Mouse (Mus musculus) C2C12 (cell line): Measurements from ENCODE around the gene Agxt2. TPM values are rescaled to one million over a fixed set of nuclear protein-coding genes. Genes with fewer than 3 reads are reported as not detected.

Source experiments
- H3K27me3 ChIP-seq: one replicate; pipeline ENCODE4 v1.6.1; 2011; ENCODE audit not compliant: control insufficient read depth, insufficient read depth, insufficient read length
- H3K36me3 ChIP-seq: one replicate; pipeline ENCODE4 v1.6.1; 2011; ENCODE audit not compliant: control insufficient read depth, insufficient read depth
- H3K4me3 ChIP-seq: one replicate; pipeline ENCODE4 v1.5.1; 2011; ENCODE audit warnings: mild to moderate bottlenecking, control low read depth; ENCODE audit not compliant: poor library complexity, insufficient read depth, severe bottlenecking
- H3K79me2 ChIP-seq: one replicate; pipeline ENCODE4 v1.6.1; 2011; ENCODE audit not compliant: control insufficient read depth, insufficient read depth
- H3K79me3 ChIP-seq: one replicate; pipeline ENCODE4 v1.6.1; 2011; ENCODE audit warnings: low read depth, control low read depth
- H3ac ChIP-seq: one replicate; pipeline ENCODE3; 2011; ENCODE audit warnings: low read depth; ENCODE audit not compliant: control insufficient read depth, insufficient read length
- CEBPB ChIP-seq: IDR thresholded peaks from one replicate; pipeline ENCODE4 v1.6.1; 2011; ENCODE audit warnings: low read depth, mild to moderate bottlenecking, control low read depth, moderate library complexity
- CTCF ChIP-seq: IDR thresholded peaks from one replicate; pipeline ENCODE4 v1.5.1; 2011; ENCODE audit not compliant: control insufficient read depth, insufficient read depth, insufficient read length
- FOSL1 ChIP-seq: IDR thresholded peaks from one replicate; pipeline ENCODE4 v1.8.0; 2011; ENCODE audit warnings: mild to moderate bottlenecking, low read length; ENCODE audit not compliant: poor library complexity, insufficient read depth, severe bottlenecking
- MAX ChIP-seq: IDR thresholded peaks from one replicate; pipeline ENCODE4 v1.6.1; 2011; ENCODE audit warnings: mild to moderate bottlenecking, control low read depth
- MYOD1 ChIP-seq: IDR thresholded peaks from one replicate; pipeline ENCODE4 v1.6.1; 2011; ENCODE audit warnings: low read depth; ENCODE audit not compliant: control insufficient read depth, insufficient read length
- MYOG ChIP-seq: IDR thresholded peaks from one replicate; pipeline ENCODE4 v1.6.1; 2011; ENCODE audit not compliant: control insufficient read depth, insufficient read length; ENCODE audit errors: extremely low read depth
- USF1 ChIP-seq: IDR thresholded peaks from one replicate; pipeline ENCODE4 v1.6.1; 2011; ENCODE audit warnings: low read depth, mild to moderate bottlenecking, control low read depth, moderate library complexity
- polyA plus RNA-seq: library from polyadenylated mRNA; unstranded; fragments of >200 nt; fragmentation: generic; extraction: Trizol; gene quantifications from one replicate; pipeline ENCODE4 v1.2.1, GENCODE M21; 2012; ENCODE audit warnings: missing spikeins

Agxt2 gene
- polyA plus RNA-seq, 1 experiment: not detected

GRCm38 (mm10) chr15:10413656-10414055 is 55.3 kb downstream of the Agxt2 start:
- H3K4me3 ChIP-seq: no peak overlapping the region
- TF ChIP-seq CEBPB (no peak), MAX (no peak), CTCF (no peak), FOSL1 (no peak), MYOD1 (no peak), USF1 (no peak), MYOG (no peak)
- no peaks in the 10 kb centered on the region for H3K27me3 ChIP-seq
- no peaks in the 10 kb centered on the region for H3K79me3 ChIP-seq
- no peaks in the 10 kb centered on the region for H3K79me2 ChIP-seq
- H3ac ChIP-seq: no peak overlapping the region
- H3K36me3 ChIP-seq: no peaks in the 10 kb centered on the region

GRCm38 (mm10) chr15:10421138-10421784 is 62.9 kb downstream of the Agxt2 start:
- no peak overlapping the region for H3K4me3 ChIP-seq
- H3K36me3 ChIP-seq: no peaks in the 10 kb centered on the region
- H3K27me3 ChIP-seq: no peaks in the 10 kb centered on the region
- H3K79me3 ChIP-seq: no peaks in the 10 kb centered on the region
- TF ChIP-seq MAX (no peak), CEBPB (no peak), USF1 (no peak), MYOD1 (no peak), FOSL1 (no peak), MYOG (no peak), CTCF (no peak)
- H3ac ChIP-seq: no peak overlapping the region
- H3K79me2 ChIP-seq: no peaks in the 10 kb centered on the region

GRCm38 (mm10) chr15:10421785-10422144 is 63.4 kb downstream of the Agxt2 start:
- Histone ChIP-seq H3K79me3 (no peaks in the 10 kb centered on the region), H3K27me3 (no peaks in the 10 kb centered on the region), H3K79me2 (no peaks in the 10 kb centered on the region), H3ac (no peak overlapping the region), H3K4me3 (no peak overlapping the region), H3K36me3 (no peaks in the 10 kb centered on the region)
- TF ChIP-seq CEBPB (no peak), FOSL1 (no peak), USF1 (no peak), MYOD1 (no peak), MAX (no peak), MYOG (no peak), CTCF (no peak)

GRCm38 (mm10) chr15:10426124-10426523 is 67.8 kb downstream of the Agxt2 start:
- H3K27me3 ChIP-seq: no peaks in the 10 kb centered on the region
- TF ChIP-seq CEBPB (no peak), MYOD1 (no peak), FOSL1 (no peak), CTCF (no peak)
- no peaks in the 10 kb centered on the region for H3K79me2 ChIP-seq
- H3ac ChIP-seq: no peak overlapping the region
- no peak overlapping the region for H3K4me3 ChIP-seq
- no peaks in the 10 kb centered on the region for H3K79me3 ChIP-seq
- H3K36me3 ChIP-seq: no peaks in the 10 kb centered on the region

- Histone ChIP-seq H3K4me3 (no peak overlapping the region), H3K36me3 (no peaks in the 10 kb centered on the region), H3K27me3 (no peaks in the 10 kb centered on the region), H3K79me3 (no peaks in the 10 kb centered on the region), H3ac (no peak overlapping the region), H3K79me2 (no peaks in the 10 kb centered on the region)
- TF ChIP-seq MYOD1: no peak
- no peak for TF ChIP-seq CEBPB
- no peak for TF ChIP-seq MYOG
- no peak for TF ChIP-seq FOSL1
- TF ChIP-seq CTCF: no peak
- no peak for TF ChIP-seq USF1
These were observed 68.4 kb downstream of the Agxt2 start for GRCm38 (mm10) chr15:10426545-10427266.
